Mouse (Mus musculus): ENCODE results near the gene Bri3. TPM values are rescaled to one million over a fixed set of nuclear protein-coding genes. Genes with fewer than 3 reads are reported as not detected.

The Bri3 gene
- polyA plus RNA-seq, 2 experiments, result 90.6 to 119 TPM

DNA sequence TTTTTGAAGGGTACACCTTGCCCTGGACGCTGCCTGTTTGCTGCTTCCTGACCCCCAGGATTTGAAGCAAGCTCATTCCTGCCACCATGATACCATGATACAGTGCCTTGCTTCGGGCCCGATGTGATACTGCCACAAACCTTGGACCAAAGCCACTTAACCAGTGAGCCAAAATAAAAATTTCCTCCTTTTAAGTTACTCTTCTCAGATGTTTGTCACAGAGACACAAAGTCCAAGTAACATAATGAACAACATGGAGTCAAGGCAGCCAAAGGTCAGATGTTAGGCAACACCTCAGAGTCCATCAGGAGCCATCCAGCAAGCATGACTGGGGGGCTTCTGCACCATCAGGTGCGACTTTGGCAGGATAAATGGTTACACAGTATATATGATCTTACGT is 11.7 kb upstream of the Bri3 start:
- no peaks in the 10 kb centered on the region for H3K9me3 ChIP-seq (ENCODE audit: control insufficient read depth, low read length)
- H3K9ac ChIP-seq (ENCODE audit: low read depth, low read length, severe bottlenecking), result no peak overlapping the region
- no peak overlapping the region for H3K27ac ChIP-seq (replicated peaks; ENCODE audit: low read depth, low read length)
- ATAC-seq (ENCODE audit: low FRiP score, low read depth) (no peak), DNase-seq (ENCODE audit: low spot score) (no peak)
- no peak overlapping the region for H3K4me2 ChIP-seq (replicated peaks; ENCODE audit: low read depth, low read length, severe bottlenecking)
- TF ChIP-seq POLR2A (IDR thresholded peaks at IDR 0.05; ENCODE audit: borderline replicate concordance, extremely low read depth, insufficient read depth, insufficient read length), result no peak
- no peaks in the 10 kb centered on the region for H3K4me1 ChIP-seq (ENCODE audit: control insufficient read depth, insufficient read depth, low read length)
- 85% methylated on average over 5 of the region's 5 CpGs for WGBS
- no peaks in the 10 kb centered on the region for H3K36me3 ChIP-seq (ENCODE audit: control insufficient read depth, insufficient read depth, low read length)
- no peaks in the 10 kb centered on the region for H3K27me3 ChIP-seq (ENCODE audit: control insufficient read depth, insufficient read depth, low read length)
- H3K4me3 ChIP-seq (replicated peaks; ENCODE audit: low read length), result no peak overlapping the region

DNA sequence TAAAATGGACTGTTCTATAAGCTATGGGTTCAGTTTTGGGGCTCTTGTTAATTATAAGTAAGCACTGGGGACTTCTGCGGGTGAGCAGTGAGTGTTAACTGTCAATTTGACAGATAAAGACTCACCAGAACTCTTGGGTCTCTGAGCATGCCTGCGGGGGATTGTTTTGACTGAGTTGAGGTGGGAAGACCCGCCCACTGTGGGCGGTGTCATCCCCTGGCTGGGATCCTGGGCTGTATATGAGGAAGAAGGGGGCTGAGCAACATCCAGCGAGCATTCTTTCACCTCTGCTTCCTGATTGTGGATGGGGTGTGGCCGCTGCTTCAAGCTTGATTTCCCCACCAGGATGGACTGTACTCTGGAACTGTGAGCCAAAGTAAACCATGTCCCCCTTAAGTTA is 10.0 kb upstream of the Bri3 start:
- no peak for TF ChIP-seq POLR2A (IDR thresholded peaks at IDR 0.05; ENCODE audit: borderline replicate concordance, extremely low read depth, insufficient read depth, insufficient read length)
- no peak overlapping the region for H3K9ac ChIP-seq (ENCODE audit: low read depth, low read length, severe bottlenecking)
- WGBS, result 70% methylated on average over 6 of the region's 6 CpGs
- H3K4me1 ChIP-seq (ENCODE audit: control insufficient read depth, insufficient read depth, low read length), result no peaks in the 10 kb centered on the region
- no peak for DNase-seq (ENCODE audit: low spot score)
- H3K9me3 ChIP-seq (ENCODE audit: control insufficient read depth, low read length), result no peaks in the 10 kb centered on the region
- no peaks in the 10 kb centered on the region for H3K27me3 ChIP-seq (ENCODE audit: control insufficient read depth, insufficient read depth, low read length)
- H3K27ac ChIP-seq (replicated peaks; ENCODE audit: low read depth, low read length), result no peak overlapping the region
- H3K4me2 ChIP-seq (replicated peaks; ENCODE audit: low read depth, low read length, severe bottlenecking), result no peak overlapping the region
- ATAC-seq (ENCODE audit: low FRiP score, low read depth), result no peak
- no peak overlapping the region for H3K4me3 ChIP-seq (replicated peaks; ENCODE audit: low read length)
- H3K36me3 ChIP-seq (ENCODE audit: control insufficient read depth, insufficient read depth, low read length), result no peaks in the 10 kb centered on the region

DNA sequence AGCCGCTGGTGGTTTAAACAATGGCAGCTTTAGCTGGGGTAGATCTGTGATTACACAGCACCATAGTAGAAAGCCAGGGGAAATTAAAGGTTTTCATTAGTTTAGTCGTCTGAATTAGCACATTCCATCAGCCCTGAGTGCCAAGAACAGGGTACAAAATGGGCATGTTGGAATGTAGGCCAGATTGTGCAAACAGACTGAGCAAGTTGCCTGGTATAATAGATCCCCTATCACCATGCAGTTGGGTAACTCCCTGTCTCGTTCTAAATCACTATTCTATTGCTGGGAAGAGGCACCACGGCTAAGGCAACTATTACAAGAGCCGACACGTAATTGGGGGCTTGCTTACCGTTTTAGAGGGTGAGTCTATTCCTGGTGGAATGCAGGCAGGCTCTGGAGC is 9.5 kb upstream of the Bri3 start:
- ATAC-seq (ENCODE audit: low FRiP score, low read depth), result no peak
- Histone ChIP-seq H3K9me3 (ENCODE audit: control insufficient read depth, low read length) (no peaks in the 10 kb centered on the region), H3K36me3 (ENCODE audit: control insufficient read depth, insufficient read depth, low read length) (no peaks in the 10 kb centered on the region), H3K4me3 (replicated peaks; ENCODE audit: low read length) (no peak overlapping the region), H3K27me3 (ENCODE audit: control insufficient read depth, insufficient read depth, low read length) (no peaks in the 10 kb centered on the region), H3K4me2 (replicated peaks; ENCODE audit: low read depth, low read length, severe bottlenecking) (no peak overlapping the region), H3K27ac (replicated peaks; ENCODE audit: low read depth, low read length) (no peak overlapping the region), H3K4me1 (ENCODE audit: control insufficient read depth, insufficient read depth, low read length) (no peaks in the 10 kb centered on the region), H3K9ac (ENCODE audit: low read depth, low read length, severe bottlenecking) (no peak overlapping the region)
- no peak for TF ChIP-seq POLR2A (IDR thresholded peaks at IDR 0.05; ENCODE audit: borderline replicate concordance, extremely low read depth, insufficient read depth, insufficient read length)
- WGBS, result 85% methylated on average over 7 of the region's 7 CpGs
- DNase-seq (ENCODE audit: low spot score), result no peak

DNA sequence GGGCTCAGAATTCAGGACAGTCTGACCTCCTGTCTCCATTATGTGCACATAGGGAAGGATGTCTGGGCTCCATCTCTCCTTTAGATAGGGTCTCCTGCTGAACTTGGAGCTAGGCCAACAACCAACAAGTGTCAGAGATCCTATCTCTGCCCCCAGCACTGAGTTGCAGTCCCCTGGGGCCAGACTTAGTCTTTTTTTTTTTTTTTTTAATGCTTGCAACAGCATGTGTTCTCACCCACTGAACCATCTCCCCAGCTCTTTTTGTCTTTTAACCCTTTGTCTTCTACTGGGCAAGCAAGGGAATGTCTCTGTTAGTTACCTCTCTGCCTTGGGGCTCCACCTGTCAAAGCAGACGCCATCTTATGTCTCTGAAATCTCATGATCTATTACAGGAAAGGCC is 5.3 kb upstream of the Bri3 start:
- ATAC-seq (ENCODE audit: low FRiP score, low read depth), result no peak
- DNase-seq (ENCODE audit: low spot score), result no peak
- Histone ChIP-seq H3K4me1 (ENCODE audit: control insufficient read depth, insufficient read depth, low read length) (no peaks in the 10 kb centered on the region), H3K9ac (ENCODE audit: low read depth, low read length, severe bottlenecking) (no peak overlapping the region), H3K4me2 (replicated peaks; ENCODE audit: low read depth, low read length, severe bottlenecking) (no peak overlapping the region), H3K27me3 (ENCODE audit: control insufficient read depth, insufficient read depth, low read length) (no peaks in the 10 kb centered on the region), H3K9me3 (ENCODE audit: control insufficient read depth, low read length) (no peaks in the 10 kb centered on the region), H3K4me3 (replicated peaks; ENCODE audit: low read length) (no peak overlapping the region), H3K36me3 (ENCODE audit: control insufficient read depth, insufficient read depth, low read length) (no peaks in the 10 kb centered on the region), H3K27ac (replicated peaks; ENCODE audit: low read depth, low read length) (no peak overlapping the region)
- 58% methylated on average over 1 of the region's 1 CpGs for WGBS
- TF ChIP-seq POLR2A (IDR thresholded peaks at IDR 0.05; ENCODE audit: borderline replicate concordance, extremely low read depth, insufficient read depth, insufficient read length), result no peak

DNA sequence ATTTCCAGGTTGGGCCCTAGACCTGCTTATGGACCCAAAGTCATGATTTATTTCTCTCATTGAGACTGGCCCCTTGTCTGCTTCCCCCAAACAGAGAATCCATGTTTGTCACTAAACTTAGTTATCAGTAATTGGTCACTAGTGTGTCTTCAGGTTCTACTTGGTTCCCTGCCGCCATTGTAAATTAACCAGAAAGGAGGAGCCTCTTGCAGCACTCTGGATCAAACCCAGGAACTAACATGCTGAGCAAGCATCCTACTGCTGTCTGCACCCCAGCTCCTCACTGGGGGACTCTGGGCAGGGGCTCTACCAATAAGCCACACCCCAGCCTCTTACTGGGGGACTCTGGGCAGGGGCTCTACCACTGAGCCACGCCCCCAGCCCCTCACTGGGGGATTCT is 1.4 kb downstream of the Bri3 start:
- Histone ChIP-seq H3K4me2 (replicated peaks; ENCODE audit: low read depth, low read length, severe bottlenecking) (no peak overlapping the region), H3K4me1 (ENCODE audit: control insufficient read depth, insufficient read depth, low read length) (peaks cover 11% of the 10 kb centered on the region), H3K27me3 (ENCODE audit: control insufficient read depth, insufficient read depth, low read length) (no peaks in the 10 kb centered on the region), H3K36me3 (ENCODE audit: control insufficient read depth, insufficient read depth, low read length) (no peaks in the 10 kb centered on the region), H3K4me3 (replicated peaks; ENCODE audit: low read length) (no peak overlapping the region), H3K9ac (ENCODE audit: low read depth, low read length, severe bottlenecking) (no peak overlapping the region), H3K27ac (replicated peaks; ENCODE audit: low read depth, low read length) (no peak overlapping the region), H3K9me3 (ENCODE audit: control insufficient read depth, low read length) (no peaks in the 10 kb centered on the region)
- DNase-seq (ENCODE audit: low spot score), result no peak
- ATAC-seq (ENCODE audit: low FRiP score, low read depth), result no peak
- WGBS, result 68% methylated on average over 2 of the region's 2 CpGs
- no peak for TF ChIP-seq POLR2A (IDR thresholded peaks at IDR 0.05; ENCODE audit: borderline replicate concordance, extremely low read depth, insufficient read depth, insufficient read length)

DNA sequence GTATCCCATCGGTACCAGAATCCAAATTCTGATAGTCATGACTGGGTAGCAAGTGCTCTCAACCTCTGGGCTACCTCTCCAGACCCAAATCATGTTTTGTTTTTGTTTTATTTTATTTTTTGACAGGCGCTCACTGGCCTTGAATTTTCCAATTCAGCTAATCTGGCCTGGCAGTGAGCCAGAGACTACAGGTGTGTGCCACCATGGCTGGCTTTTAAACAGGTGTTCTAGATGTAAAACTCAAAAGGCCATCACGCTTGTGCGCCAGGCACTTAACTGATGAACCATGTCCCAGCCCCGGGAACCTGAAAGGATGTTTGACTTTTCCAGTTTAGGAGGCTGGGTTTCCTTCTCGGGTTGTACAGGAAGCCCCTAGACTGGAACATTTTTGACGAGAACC is 2.4 kb downstream of the Bri3 start:
- 61% methylated on average over 7 of the region's 7 CpGs for WGBS
- H3K36me3 ChIP-seq (ENCODE audit: control insufficient read depth, insufficient read depth, low read length), result no peaks in the 10 kb centered on the region
- no peak for TF ChIP-seq POLR2A (IDR thresholded peaks at IDR 0.05; ENCODE audit: borderline replicate concordance, extremely low read depth, insufficient read depth, insufficient read length)
- peaks cover 11% of the 10 kb centered on the region for H3K4me1 ChIP-seq (ENCODE audit: control insufficient read depth, insufficient read depth, low read length)
- ATAC-seq (ENCODE audit: low FRiP score, low read depth) (no peak), DNase-seq (ENCODE audit: low spot score) (no peak)
- H3K27ac ChIP-seq (replicated peaks; ENCODE audit: low read depth, low read length), result no peak overlapping the region
- H3K9me3 ChIP-seq (ENCODE audit: control insufficient read depth, low read length), result no peaks in the 10 kb centered on the region
- H3K27me3 ChIP-seq (ENCODE audit: control insufficient read depth, insufficient read depth, low read length), result no peaks in the 10 kb centered on the region
- H3K4me3 ChIP-seq (replicated peaks; ENCODE audit: low read length), result no peak overlapping the region
- H3K9ac ChIP-seq (ENCODE audit: low read depth, low read length, severe bottlenecking), result no peak overlapping the region
- no peak overlapping the region for H3K4me2 ChIP-seq (replicated peaks; ENCODE audit: low read depth, low read length, severe bottlenecking)
